Mouse (Mus musculus) T-helper 1 cell (primary cell): ENCODE data around the gene Cacng5.

Experiments
- in situ Hi-C: fragments of 300-600 bp; cut with MboI, MseI; formaldehyde crosslinking; loops from one replicate; pipeline ENCODE4 v1.15.1; 2025; ENCODE audit warnings: high pct_unique_total_duplicates

Cacng5 gene

DNA sequence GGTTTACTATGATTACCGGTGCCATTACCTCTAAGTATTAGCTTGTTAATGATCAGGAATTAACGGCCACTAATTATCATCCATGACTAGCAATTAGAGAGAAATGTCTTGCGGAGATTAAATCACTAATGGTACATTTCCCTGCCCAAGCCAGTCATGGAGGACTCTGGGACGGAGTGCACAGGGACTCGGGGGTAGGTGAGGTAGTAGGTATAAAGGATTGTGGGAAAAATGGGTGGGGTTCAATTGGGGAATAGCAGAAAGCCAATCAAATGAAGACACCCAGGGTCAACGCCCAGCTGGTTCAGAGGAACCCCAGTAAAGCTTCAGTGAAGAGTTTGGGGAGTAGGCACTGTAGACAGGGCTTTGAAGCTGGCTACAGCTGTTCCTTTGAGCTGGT, 27.5 kb downstream of the Cacng5 start:
- in situ Hi-C loops: no loop called here

GRCm38 (mm10) chr11:107876840-107877239, 38.0 kb downstream of the Cacng5 start:
- in situ Hi-C loops: no loop called here

GRCm38 (mm10) chr11:107875861-107876494, 38.9 kb downstream of the Cacng5 start:
- in situ Hi-C loops: no loop called here

GRCm38 (mm10) chr11:107872743-107873142, 42.1 kb downstream of the Cacng5 start:
- in situ Hi-C loops: no loop called here

DNA sequence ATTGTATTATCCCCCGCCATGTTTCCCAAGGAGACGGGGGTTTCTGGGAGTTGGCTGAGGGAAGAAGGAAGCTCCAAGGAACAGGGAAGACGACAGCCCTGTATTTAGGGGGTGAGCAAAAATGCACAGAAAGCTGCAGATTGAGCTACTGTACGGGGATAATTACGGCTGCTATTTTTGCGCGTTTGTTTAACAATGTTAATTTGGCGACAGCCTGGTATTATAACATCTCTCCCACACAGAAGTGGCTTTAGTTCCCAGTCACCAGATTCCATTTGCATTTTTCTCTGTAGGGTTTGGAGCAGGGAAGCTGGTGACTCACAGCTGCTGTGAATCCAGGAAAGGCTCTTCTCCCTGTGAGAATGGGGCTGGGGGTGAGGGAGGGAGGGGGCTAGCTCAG, 47.3 kb downstream of the Cacng5 start:
- in situ Hi-C loops: loop anchor here (5.0 kb wide), 1 partner anchor 550 kb away; no protein-coding TSS in a partner anchor

- in situ Hi-C loops: loop anchor here (5.0 kb wide), 1 partner anchor 552 kb away; no protein-coding TSS in a partner anchor
Observed at GRCm38 (mm10) chr11:107865128-107865527, 49.7 kb downstream of the Cacng5 start.

DNA sequence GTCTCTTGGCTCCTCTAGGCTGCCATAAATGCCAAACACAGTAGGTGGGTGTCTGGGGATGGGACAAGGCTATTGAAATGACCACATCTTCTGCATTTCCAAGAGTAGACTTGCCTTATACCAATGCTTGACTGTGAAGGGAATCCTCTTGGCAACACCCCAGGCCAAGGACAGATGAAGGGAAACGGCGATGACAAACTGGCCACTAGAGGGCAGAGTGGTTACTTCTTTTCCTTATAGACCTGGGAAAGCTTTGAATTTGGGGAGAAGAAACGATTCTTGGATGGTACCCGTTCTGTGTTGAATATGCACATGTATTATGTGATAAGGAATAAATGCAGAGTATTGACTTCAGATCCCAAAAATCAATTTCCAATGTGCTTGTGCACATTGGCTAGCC, 50.8 kb downstream of the Cacng5 start:
- in situ Hi-C loops: no loop called here

- in situ Hi-C loops: no loop called here
Observed at GRCm38 (mm10) chr11:107861738-107862137, 53.1 kb downstream of the Cacng5 start.

GRCm38 (mm10) chr11:107859871-107860270, 55.0 kb downstream of the Cacng5 start:
- in situ Hi-C loops: loop anchor here (5.0 to 10.0 kb wide), 2 partner anchors 117 to 345 kb away; no protein-coding TSS in a partner anchor

GRCm38 (mm10) chr11:107859288-107859687, 55.6 kb downstream of the Cacng5 start:
- in situ Hi-C loops: loop anchor here (5.0 to 10.0 kb wide), 2 partner anchors 118 to 344 kb away; no protein-coding TSS in a partner anchor

DNA sequence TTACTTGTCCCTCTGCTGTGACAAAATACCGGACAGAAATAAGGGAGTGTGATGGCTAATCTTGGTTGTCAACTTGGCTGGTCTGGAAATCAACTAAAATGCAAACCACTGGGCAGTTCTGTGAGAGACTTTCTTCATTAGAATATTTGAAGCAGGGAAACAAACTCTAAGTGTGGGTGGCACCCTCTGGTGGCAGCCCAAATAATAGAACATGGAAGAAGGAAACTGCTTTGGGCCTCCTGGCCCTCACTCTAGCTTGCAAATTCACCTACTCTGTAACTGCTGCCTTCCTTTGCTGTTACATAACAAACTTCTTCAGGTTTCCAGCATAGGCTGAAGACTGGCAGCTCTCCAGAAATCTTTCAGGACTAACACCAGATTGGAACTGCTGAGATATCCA, 61.8 kb downstream of the Cacng5 start:
- in situ Hi-C loops: loop anchor here (10.0 kb wide), 1 partner anchor 338 kb away; no protein-coding TSS in a partner anchor

- in situ Hi-C loops: loop anchor here (10.0 kb wide), 1 partner anchor 335 kb away; no protein-coding TSS in a partner anchor
Observed at GRCm38 (mm10) chr11:107849621-107850020, 65.2 kb downstream of the Cacng5 start.

DNA sequence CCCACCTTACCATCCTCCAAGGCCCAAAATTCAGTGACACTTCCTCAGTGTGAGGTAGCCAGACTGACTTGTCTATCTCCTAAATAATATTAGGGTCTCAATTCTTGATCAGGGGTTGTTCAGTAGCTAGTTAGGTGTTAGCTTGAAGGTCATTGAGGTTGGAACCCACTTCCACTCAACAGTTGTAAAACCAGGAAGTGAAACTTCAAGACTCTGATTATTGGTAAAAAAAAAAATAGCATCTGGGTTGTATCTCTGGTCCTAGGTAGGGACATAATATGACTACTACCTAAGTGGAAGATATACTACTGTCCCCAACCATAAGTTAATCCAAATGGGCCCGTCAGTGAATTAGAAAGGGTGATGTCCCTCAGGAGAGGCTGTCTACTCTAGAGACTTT, 70.7 kb downstream of the Cacng5 start:
- in situ Hi-C loops: no loop called here

DNA sequence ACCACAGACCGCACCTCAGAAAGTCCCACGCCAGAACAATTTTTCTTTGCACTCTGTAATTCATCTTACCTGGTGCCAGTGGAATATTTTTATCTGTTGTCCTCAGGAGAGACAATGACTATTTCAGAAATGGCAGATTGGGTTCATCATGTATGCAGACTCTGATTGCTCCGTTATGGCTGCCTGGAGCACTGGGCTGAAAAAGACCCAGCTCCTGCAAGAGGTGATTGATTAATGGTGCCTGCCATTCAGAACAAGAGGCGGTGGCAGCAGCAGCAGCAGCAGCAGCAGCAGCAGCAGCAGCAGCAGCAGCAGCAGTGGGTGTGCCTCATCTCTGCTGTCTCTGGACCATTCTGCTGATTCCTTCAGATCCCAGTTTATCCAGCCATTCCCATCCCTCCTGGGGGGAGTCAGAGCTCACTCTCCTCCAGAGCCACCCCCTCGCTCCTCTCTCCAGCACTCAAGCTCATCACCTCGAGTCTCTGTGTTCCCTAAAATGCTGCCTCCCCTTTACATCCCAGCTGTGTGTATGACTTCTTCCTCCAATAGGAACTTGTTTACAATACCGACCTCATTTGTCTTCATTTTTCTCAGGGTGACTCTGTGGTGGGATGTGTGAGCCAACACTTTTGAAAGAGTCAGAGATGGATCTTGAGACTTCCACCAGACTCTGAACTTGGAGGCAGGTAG, 81.4 kb downstream of the Cacng5 start:
- in situ Hi-C loops: no loop called here
